ENCODE assay signal across 8 mouse cellular contexts in genomic region chr5:113643107-113643848, GRCm38 (mm10). TPM values are rescaled to one million over a fixed set of nuclear protein-coding genes. Genes with fewer than 3 reads are reported as not detected.
A peak's percentile ranks its signal among the peaks of the same experiment; 100 is the strongest.
DNase-seq lines count a peak whose midpoint lies in the region; ATAC-seq and TF ChIP-seq lines count a peak whose summit lies in the region.

No protein-coding gene starts in this region.

- DNase-seq in heart, adult 9 months (ENCODE audit: low spot score in 2 of 2): no peak
- peak; percentile 23 to 70 for DNase-seq in left cerebral cortex, adult 8-10 months (ENCODE audit: low spot score in 2 of 2)
- peak; percentile 27 for DNase-seq in thymus, postnatal 25 days
- DNase-seq in kidney, adult 9 months: no peak

- no peaks in the 10 kb centered on the region for H3K36me3 ChIP-seq in heart, embryonic 12.5 days
- H3K36me3 ChIP-seq in forebrain, embryonic 12.5 days (replicated peaks): no peaks in the 10 kb centered on the region

- H3K27ac ChIP-seq in heart, embryonic 12.5 days (ENCODE audit: poor library complexity, severe bottlenecking): no peak overlapping the region
- no peak overlapping the region for H3K27ac ChIP-seq in bone marrow macrophage, adult 2 months (ENCODE audit: insufficient read depth, low read depth, low read length)
- H3K27ac ChIP-seq in forebrain, embryonic 12.5 days: no peak overlapping the region

- 31% methylated on average over 18 of the region's 18 CpGs for WGBS in heart, embryonic 12.5 days
- WGBS in forebrain, embryonic 12.5 days: 54% methylated on average over 18 of the region's 18 CpGs

- no peaks in the 10 kb centered on the region for H3K9me3 ChIP-seq in heart, embryonic 12.5 days (replicated peaks)
- H3K9me3 ChIP-seq in forebrain, embryonic 12.5 days: no peaks in the 10 kb centered on the region

- peaks cover 68% of the 10 kb centered on the region for H3K27me3 ChIP-seq in heart, embryonic 12.5 days (replicated peaks)
- peaks cover 5% of the 10 kb centered on the region; the same call in 1 of the 2 replicates for H3K27me3 ChIP-seq in forebrain, embryonic 12.5 days

- H3K9ac ChIP-seq in heart, embryonic 12.5 days: 0 out of 2 replicates have a peak overlapping the region, but pooled peaks have one; percentile 11
- H3K9ac ChIP-seq in forebrain, embryonic 12.5 days: no peak overlapping the region

- H3K4me2 ChIP-seq in heart, embryonic 12.5 days: peak overlapping the region; percentile 32
- peak overlapping the region; percentile 42 for H3K4me2 ChIP-seq in forebrain, embryonic 12.5 days

- no peak for TF ChIP-seq POLR2A in bone marrow macrophage, adult 2 months (IDR thresholded peaks at IDR 0.05; ENCODE audit: borderline replicate concordance, low read depth, low read length)

- H3K4me3 ChIP-seq in heart, embryonic 12.5 days: no peak overlapping the region
- H3K4me3 ChIP-seq in bone marrow macrophage, adult 2 months (ENCODE audit: insufficient read depth, low read length): peak overlapping the region; percentile 32
- no peak overlapping the region for H3K4me3 ChIP-seq in forebrain, embryonic 12.5 days (replicated peaks)

- peaks cover 12% of the 10 kb centered on the region for H3K4me1 ChIP-seq in heart, embryonic 12.5 days (replicated peaks)
- peaks cover 50% of the 10 kb centered on the region for H3K4me1 ChIP-seq in bone marrow macrophage, adult 2 months (ENCODE audit: control insufficient read depth, insufficient read depth, low read length)
- H3K4me1 ChIP-seq in forebrain, embryonic 12.5 days: peaks cover 11% of the 10 kb centered on the region; the same call in 1 of the 2 replicates

- ATAC-seq in heart, embryonic 12.5 days (ENCODE audit: insufficient number of reproducible peaks, low FRiP score): peak; percentile 77
- ATAC-seq in forebrain, embryonic 12.5 days (ENCODE audit: low FRiP score): peak; percentile 93
- peak; percentile 67 for ATAC-seq in monocyte, adult 5-6 weeks (replicated peaks; ENCODE audit: insufficient number of reproducible peaks, low FRiP score, low TSS enrichment, poor library complexity, severe bottlenecking)

- TF ChIP-seq CTCF in bone marrow macrophage, adult 2 months (IDR thresholded peaks at IDR 0.05; ENCODE audit: low read depth, low read length): no peak

RNA-seq across cellular contexts. Expression of gene Cmklr1, which starts 6.9 kb away (rescaled TPM):
- 1.4 and 1.8 TPM in 2 replicates for polyA plus RNA-seq in heart, embryonic 12.5 days (2016; fragmentation: Nextera tagmentation; extraction: Ambion mirVana)
- polyA plus RNA-seq in bone marrow macrophage, adult 2 months (2012; ENCODE audit: insufficient read depth, insufficient read length, missing spikeins): 45.7 and 58.6 TPM in 2 replicates
- polyA plus RNA-seq in forebrain, embryonic 12.5 days (2016; fragmentation: Nextera tagmentation; extraction: Ambion mirVana): 1.6 and 2.1 TPM in 2 replicates
- 10 to 100 TPM in 1 of 4 experiments, 1 to 10 TPM in 3; 3.5 to 10.9 (median 7.1) TPM for total RNA-seq in left cerebral cortex, adult 8-10 months (2022)
- 15.8 to 84.7 TPM (median 20.2 TPM) in 3 replicates for total RNA-seq in monocyte, adult 5-6 weeks (2017)

Comparison
In these comparisons a context has a peak if more than half of its experiments do, and no peak if none do; other contexts are left out.
1. DNase-seq: peak in left cerebral cortex, adult 8-10 months (2 of 2) and thymus, postnatal 25 days (single experiment); none in heart, adult 9 months (0 of 2) and kidney, adult 9 months (single experiment).
2. RNA of gene Cmklr1, which starts 6.9 kb away (polyA plus RNA-seq): 45.7 to 58.6 TPM in bone marrow macrophage, adult 2 months; 1.6 to 2.1 TPM in forebrain, embryonic 12.5 days and 1.4 to 1.8 TPM in heart, embryonic 12.5 days; every median in the first group is over 10 times any median in the second.
3. Peak in every context shown above with its lines, with median percentiles within 50 percentile points of each other: ATAC-seq.